In the genomic region with DNA sequence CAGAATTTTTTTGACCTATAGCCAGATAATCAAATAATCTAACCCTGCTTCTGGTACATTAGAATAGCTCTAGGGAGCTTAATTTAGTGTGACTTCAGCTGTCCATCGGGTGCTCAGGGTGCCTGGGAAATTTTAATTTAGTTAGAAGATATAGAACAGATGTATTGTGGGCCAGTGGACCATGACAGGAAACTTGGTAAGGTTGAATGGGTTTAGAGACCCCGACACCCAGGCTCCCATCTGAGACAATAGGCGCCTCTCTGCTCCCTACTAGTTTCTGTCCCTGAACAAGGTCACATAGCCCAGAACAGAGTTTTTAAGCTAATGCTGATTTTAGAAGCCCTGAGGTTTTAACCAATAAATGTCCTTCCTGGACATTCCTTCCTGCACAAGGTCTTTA, we compare ENCODE assay signal across 20 mouse cellular contexts.
A peak's percentile ranks its signal among the peaks of the same experiment; 100 is the strongest.
DNase-seq lines count a peak whose midpoint lies in the region; ATAC-seq lines count a peak whose summit lies in the region.
"Had no signal": no experiment of that assay in that cellular context is flagged by ENCODE, and none has a peak within 500 bp of the region (broad histone marks: within the 10 kb centered on the region; RNA-seq: fewer than 3 reads in every experiment).

No protein-coding gene starts in this region.

- no peak overlapping the region for H3K27ac ChIP-seq in kidney, embryonic 14.5 days (ENCODE audit: low read depth, low read length)
- no peak overlapping the region for H3K27ac ChIP-seq in midbrain, embryonic 11.5 days (ENCODE audit: low read depth, low read length)
- H3K27ac ChIP-seq in midbrain, embryonic 16.5 days (ENCODE audit: low read length): no peak overlapping the region
- H3K27ac ChIP-seq: gastrocnemius, adult 2 months had no signal

- H3K9me3 ChIP-seq in kidney, embryonic 14.5 days (ENCODE audit: control insufficient read depth, low read length): no peaks in the 10 kb centered on the region
- H3K9me3 ChIP-seq in midbrain, embryonic 11.5 days (ENCODE audit: control insufficient read depth, low read length): no peaks in the 10 kb centered on the region
- H3K9me3 ChIP-seq in midbrain, embryonic 16.5 days (replicated peaks; ENCODE audit: control insufficient read depth, low read length, poor library complexity, severe bottlenecking): no peaks in the 10 kb centered on the region

- no peak for DNase-seq in kidney, adult 11 months
- no peak for DNase-seq in midbrain, embryonic 11.5 days (ENCODE audit: low spot score, missing footprints)
- DNase-seq in Muller cell, postnatal 12 days (ENCODE audit: inconsistent ontology term): peak; percentile 2
- DNase-seq in layer of hippocampus, postnatal 25 days (ENCODE audit: extremely low spot score in 1 of 2, low spot score in 1 of 2): no peak
- DNase-seq: adrenal gland, postnatal 10 days; adrenal gland, postnatal 36 days; cerebellum, adult 18-20 months; cerebellum, adult 9-10 months; cerebellum, postnatal 14 days; forebrain, postnatal 0 days; gastrocnemius, adult 2 months; gastrocnemius, postnatal 14 days; heart, adult 11 months had no signal

- H3K36me3 ChIP-seq in kidney, embryonic 14.5 days (ENCODE audit: control insufficient read depth, insufficient read depth, low read length): no peaks in the 10 kb centered on the region
- H3K36me3 ChIP-seq in midbrain, embryonic 11.5 days (ENCODE audit: control insufficient read depth, insufficient read depth, low read length): no peaks in the 10 kb centered on the region
- no peaks in the 10 kb centered on the region for H3K36me3 ChIP-seq in midbrain, embryonic 16.5 days (ENCODE audit: control insufficient read depth, insufficient read depth, low read length)

- no peak overlapping the region for H3K4me3 ChIP-seq in kidney, embryonic 14.5 days (ENCODE audit: low read length)
- no peak overlapping the region for H3K4me3 ChIP-seq in midbrain, embryonic 11.5 days (ENCODE audit: low read depth, low read length)
- H3K4me3 ChIP-seq in midbrain, embryonic 16.5 days (ENCODE audit: low read depth, low read length): no peak overlapping the region
- H3K4me3 ChIP-seq: gastrocnemius, adult 2 months had no signal

- H3K4me1 ChIP-seq in kidney, embryonic 14.5 days (ENCODE audit: control insufficient read depth, insufficient read depth, low read length): no peaks in the 10 kb centered on the region
- H3K4me1 ChIP-seq in midbrain, embryonic 11.5 days (ENCODE audit: control insufficient read depth, insufficient read depth, low read length): no peaks in the 10 kb centered on the region
- H3K4me1 ChIP-seq in midbrain, embryonic 16.5 days (ENCODE audit: control insufficient read depth, insufficient read depth, low read length): no peaks in the 10 kb centered on the region

- H3K27me3 ChIP-seq in kidney, embryonic 14.5 days (ENCODE audit: control insufficient read depth, insufficient read depth, low read length): no peaks in the 10 kb centered on the region
- no peaks in the 10 kb centered on the region for H3K27me3 ChIP-seq in midbrain, embryonic 11.5 days (ENCODE audit: control insufficient read depth, insufficient read depth, low read length)
- no peaks in the 10 kb centered on the region for H3K27me3 ChIP-seq in midbrain, embryonic 16.5 days (ENCODE audit: control insufficient read depth, insufficient read depth, low read depth, low read length)

- H3K9ac ChIP-seq in kidney, embryonic 14.5 days (ENCODE audit: low read depth, low read length): no peak overlapping the region
- no peak overlapping the region for H3K9ac ChIP-seq in midbrain, embryonic 11.5 days (ENCODE audit: low read length)
- H3K9ac ChIP-seq in midbrain, embryonic 16.5 days (ENCODE audit: low read depth, low read length): no peak overlapping the region
- H3K9ac ChIP-seq: forebrain, postnatal 0 days had no signal

- WGBS in kidney, embryonic 14.5 days: 49% methylated on average over 3 of the region's 3 CpGs
- 32% methylated on average over 3 of the region's 3 CpGs for WGBS in midbrain, embryonic 11.5 days
- WGBS in midbrain, embryonic 16.5 days: 48% methylated on average over 3 of the region's 3 CpGs

- peak; percentile 46; the same call in 1 of the 2 replicates for ATAC-seq in kidney, embryonic 14.5 days (ENCODE audit: low FRiP score, low TSS enrichment)
- ATAC-seq in midbrain, embryonic 11.5 days (ENCODE audit: low FRiP score): 0 out of 2 replicates have a peak, but pooled peaks have one; percentile 44
- ATAC-seq in midbrain, embryonic 16.5 days: no peak
- ATAC-seq: CD4-positive, CD25-positive, alpha-beta regulatory T cell, adult 4 months; forebrain, embryonic 14.5 days; forebrain, postnatal 0 days; hindbrain, embryonic 16.5 days; Patski had no signal

- H3K4me2 ChIP-seq in kidney, embryonic 14.5 days (replicated peaks; ENCODE audit: low read depth, low read length): no peak overlapping the region
- H3K4me2 ChIP-seq in midbrain, embryonic 11.5 days: no peak overlapping the region
- no peak overlapping the region for H3K4me2 ChIP-seq in midbrain, embryonic 16.5 days (ENCODE audit: low read length)
- H3K4me2 ChIP-seq: heart, embryonic 11.5 days had no signal
